Mouse (Mus musculus) bone marrow, adult 2 months (tissue): ENCODE results near the gene Hyal3. TPM values are rescaled to one million over a fixed set of nuclear protein-coding genes. Genes with fewer than 3 reads are reported as not detected.

Experiments used
- H3K27ac ChIP-seq: fragments of 200-500 bp; 2 replicates; pipeline ENCODE4 v1.5.1; 2012; ENCODE audit warnings: low read depth, mild to moderate bottlenecking, control low read depth, inconsistent platforms, low read length; ENCODE audit not compliant: control insufficient read depth, poor library complexity, insufficient read depth
- H3K4me1 ChIP-seq: fragments of 200-500 bp; 2 replicates; pipeline ENCODE4 v1.6.1; 2011; ENCODE audit warnings: low read length; ENCODE audit not compliant: control insufficient read depth, insufficient read depth
- H3K4me3 ChIP-seq: fragments of 200-500 bp; replicated peaks from 2 replicates; pipeline ENCODE3; 2011; ENCODE audit warnings: mild to moderate bottlenecking, low read depth, low read length, control low read depth; ENCODE audit not compliant: control insufficient read depth
- CTCF ChIP-seq: fragments of 200-500 bp; IDR thresholded peaks from 2 replicates; pipeline ENCODE4 v1.5.1; 2011; ENCODE audit warnings: low read length, control low read depth; ENCODE audit not compliant: control insufficient read depth, insufficient read depth
- POLR2A ChIP-seq: fragments of 200-500 bp; IDR thresholded peaks from 2 replicates; pipeline ENCODE4 v1.6.1; 2011; ENCODE audit warnings: low read depth, mild to moderate bottlenecking, control low read depth, low read length, borderline replicate concordance; ENCODE audit not compliant: control insufficient read depth
- WGBS: fragments of 180-500 bp; shearing (Covaris S2); methylation state at CpG from one replicate; pipeline ENCODE4 v1.1.7; 2018; 5-methylcytosine and 5-hydroxymethylcytosine counted together
- polyA plus RNA-seq: library from polyadenylated mRNA; stranded (reverse); fragments of >200 nt; gene quantifications from 2 replicates; pipeline ENCODE4 v1.2.4, GENCODE M21; 2011; ENCODE audit warnings: low replicate concordance; ENCODE audit not compliant: missing spikeins, insufficient read depth, insufficient read length

Hyal3 gene
- polyA plus RNA-seq, 1 experiment = 2.8 TPM

DNA sequence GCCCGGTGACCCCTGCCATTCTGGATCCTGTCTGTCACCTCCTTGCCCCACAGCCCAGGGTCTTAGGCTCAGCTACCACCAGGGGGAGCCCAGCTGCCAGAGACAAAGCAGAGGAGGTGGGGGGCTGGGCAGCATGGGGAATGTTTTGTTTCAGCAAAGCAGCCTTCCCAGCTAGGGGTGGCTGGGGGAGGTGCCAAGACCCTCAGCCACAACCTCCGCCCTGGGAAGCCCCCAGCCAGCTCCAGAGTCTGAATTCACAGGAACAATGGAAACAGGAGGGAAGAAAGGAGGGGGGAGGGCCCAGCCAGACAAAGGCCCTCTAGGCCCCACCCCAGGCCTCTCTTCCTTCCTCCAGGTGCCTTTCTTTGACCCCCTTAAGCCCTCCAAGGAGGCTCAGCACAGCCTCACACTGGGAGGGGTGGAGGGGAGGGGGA, 46.2 kb downstream of the Hyal3 start:
- Histone ChIP-seq H3K4me3 (peak overlapping the region; percentile 4), H3K4me1 (peaks cover 15% of the 10 kb centered on the region), H3K27ac (peak overlapping the region; percentile 43)
- peak; percentile 88 for TF ChIP-seq CTCF
- TF ChIP-seq POLR2A = 0 out of 2 replicates have a peak, but pooled peaks have one; percentile 4
- WGBS = 8% methylated on average over 2 of the region's 2 CpGs

DNA sequence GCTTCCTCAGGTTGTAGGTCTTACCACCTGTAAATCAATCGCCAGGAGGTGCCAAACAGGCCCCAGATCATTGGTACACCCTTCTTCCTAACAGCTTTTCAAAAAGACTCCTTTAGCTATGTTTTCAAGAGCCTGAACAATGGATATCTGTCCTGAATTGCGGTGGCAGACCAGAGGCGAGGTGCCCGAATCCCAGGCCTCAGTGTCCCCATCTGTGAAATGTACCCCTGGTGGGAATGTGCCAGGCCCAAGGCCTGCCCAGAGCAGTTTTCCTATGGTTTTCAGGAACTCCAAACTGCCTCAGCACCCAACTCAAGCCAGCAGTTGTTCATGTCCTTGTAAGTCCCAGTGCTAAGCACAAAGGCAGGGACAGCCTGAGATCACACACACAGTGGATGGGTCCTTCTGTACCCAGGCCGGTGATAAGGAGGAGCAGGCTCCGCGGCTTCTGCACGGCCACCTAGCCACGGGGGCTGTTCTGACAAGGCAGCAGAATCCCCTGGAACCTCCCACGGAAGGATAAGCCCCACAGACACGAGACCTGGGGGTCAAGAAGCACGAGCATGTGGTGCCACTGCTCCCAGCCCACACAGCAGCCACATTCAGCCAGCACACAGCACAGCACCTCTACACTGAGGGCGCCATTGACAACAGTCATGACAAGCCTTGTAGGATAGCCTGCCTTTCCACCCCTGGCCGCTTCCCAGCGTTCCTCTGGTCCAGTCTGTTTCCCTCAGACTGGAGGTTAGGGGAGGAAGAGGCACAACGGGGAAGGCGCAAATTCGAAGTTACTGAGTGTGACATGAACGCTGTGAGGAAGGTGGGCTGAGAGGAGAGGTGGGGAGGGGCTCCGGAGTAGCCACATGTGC, 47.0 kb downstream of the Hyal3 start:
- Histone ChIP-seq H3K4me3 (no peak overlapping the region), H3K4me1 (peaks cover 18% of the 10 kb centered on the region), H3K27ac (peak overlapping the region; percentile 41)
- no peak for TF ChIP-seq CTCF
- no peak for TF ChIP-seq POLR2A
- 59% methylated on average over 20 of the region's 20 CpGs for WGBS

DNA sequence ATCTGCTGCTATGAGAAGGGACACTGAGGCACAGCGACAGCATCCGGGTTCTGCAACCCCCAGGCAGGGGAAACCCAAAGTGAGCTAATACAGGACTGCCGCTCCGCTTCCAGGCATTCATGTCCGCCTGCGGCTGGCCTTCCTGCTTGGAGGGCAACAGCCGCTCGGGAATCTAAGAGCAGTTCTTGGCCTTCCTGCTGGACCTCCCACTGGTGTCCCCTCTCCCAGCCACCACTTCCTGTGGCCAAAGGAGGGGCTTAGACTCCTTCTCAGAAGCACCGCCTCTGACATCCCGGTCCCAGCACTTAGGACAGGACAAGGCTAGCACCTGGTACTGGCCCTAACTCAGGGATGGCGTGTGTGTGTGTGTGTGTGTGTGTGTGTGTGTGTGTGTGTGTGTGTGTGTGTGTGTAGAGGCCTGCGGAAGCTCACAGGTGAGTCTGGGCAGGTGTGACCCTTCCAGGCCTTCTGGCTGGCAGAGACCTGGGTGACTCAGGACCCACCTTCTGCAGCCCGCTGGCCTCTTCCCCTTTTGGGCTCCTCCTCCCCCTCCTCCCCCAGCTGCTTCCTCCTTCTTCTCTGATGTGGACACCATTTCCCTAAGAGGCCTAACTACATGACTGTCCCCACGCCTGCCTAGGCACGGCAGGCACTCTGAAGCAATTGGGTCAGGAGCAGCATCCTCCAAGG, 48.2 kb downstream of the Hyal3 start:
- peak overlapping the region; percentile 46 for H3K4me3 ChIP-seq
- no peak for TF ChIP-seq CTCF
- TF ChIP-seq POLR2A = 0 out of 2 replicates have a peak, but pooled peaks have one; percentile 16
- H3K27ac ChIP-seq = peak overlapping the region; percentile 81
- peaks cover 18% of the 10 kb centered on the region for H3K4me1 ChIP-seq
- WGBS = 34% methylated on average over 15 of the region's 15 CpGs

DNA sequence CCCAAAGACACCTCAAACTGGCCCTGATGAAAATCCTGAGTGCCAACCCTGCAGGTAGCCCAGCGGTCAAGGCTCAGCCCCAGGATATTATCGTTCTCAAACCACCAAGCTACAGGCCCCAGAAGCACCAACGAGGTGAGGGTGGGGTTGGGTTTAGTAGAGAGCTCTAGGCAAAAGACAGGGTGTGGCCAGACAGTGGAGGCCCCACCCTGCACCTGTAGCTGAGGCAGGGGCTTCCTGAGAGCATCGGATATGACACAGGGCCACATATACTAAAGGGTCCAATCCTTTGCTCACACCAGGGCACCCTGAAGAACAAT, 48.8 kb downstream of the Hyal3 start:
- no peak for TF ChIP-seq POLR2A
- TF ChIP-seq CTCF = no peak
- peak overlapping the region; percentile 12 for H3K4me3 ChIP-seq
- H3K27ac ChIP-seq = peak overlapping the region; percentile 81

DNA sequence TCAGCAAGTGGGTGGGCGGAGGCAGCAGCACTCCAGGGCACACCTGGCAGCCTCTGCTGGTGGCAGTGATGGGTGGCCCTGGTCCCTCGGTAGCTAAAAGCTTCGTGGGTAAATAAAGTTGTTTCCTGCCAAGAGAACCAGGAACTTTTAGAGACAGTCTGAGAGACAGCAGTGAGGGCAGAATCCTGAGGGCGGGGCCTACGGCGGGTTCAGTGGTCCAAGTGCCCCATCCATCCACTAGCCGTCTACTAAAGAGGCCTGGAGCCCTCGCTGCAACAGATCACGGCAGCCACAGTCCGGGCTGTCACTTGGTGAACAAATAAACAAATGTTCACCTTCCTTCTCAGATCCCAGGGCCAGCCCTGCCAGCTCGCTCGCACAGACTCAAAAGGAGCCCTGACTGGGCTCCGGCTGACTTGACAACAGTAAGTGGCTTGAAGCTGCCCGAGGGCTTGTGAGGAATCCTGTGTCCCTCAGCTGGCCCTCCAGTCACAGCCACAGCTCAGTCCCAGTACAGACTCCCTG, 49.3 kb downstream of the Hyal3 start:
- H3K27ac ChIP-seq = peak overlapping the region; percentile 81
- WGBS = 45% methylated on average over 14 of the region's 14 CpGs
- TF ChIP-seq CTCF (no peak), POLR2A (no peak)
- H3K4me3 ChIP-seq = peak overlapping the region; percentile 37
- peaks cover 16% of the 10 kb centered on the region for H3K4me1 ChIP-seq

More for the DNA sequence above, 48.8 kb downstream of the Hyal3 start:
- peaks cover 16% of the 10 kb centered on the region for H3K4me1 ChIP-seq
- WGBS = 2% methylated on average over 4 of the region's 4 CpGs

DNA sequence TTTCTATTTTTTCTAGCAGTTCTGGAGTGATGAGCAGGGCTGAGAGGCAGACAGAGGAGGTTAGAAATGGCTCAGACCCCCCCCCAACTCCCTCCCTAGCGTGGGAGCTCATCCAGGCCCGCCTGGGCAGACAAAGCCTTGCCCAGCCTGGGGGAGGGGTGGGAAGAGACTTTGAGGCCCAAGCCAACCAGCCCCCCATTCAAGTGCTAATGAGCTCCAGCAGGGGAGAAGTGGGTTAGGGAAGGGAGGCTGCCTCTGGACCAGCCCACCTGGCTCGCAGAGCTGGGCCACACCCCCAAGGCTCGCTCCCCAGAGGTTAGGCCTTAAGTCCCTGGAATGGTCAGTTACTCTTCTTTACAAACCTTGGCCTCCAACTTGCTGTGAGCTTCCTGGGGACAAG, 50.0 kb downstream of the Hyal3 start:
- Histone ChIP-seq H3K4me1 (peaks cover 15% of the 10 kb centered on the region), H3K27ac (peak overlapping the region; percentile 81), H3K4me3 (no peak overlapping the region)
- WGBS = 51% methylated on average over 4 of the region's 4 CpGs
- TF ChIP-seq POLR2A (no peak), CTCF (no peak)

DNA sequence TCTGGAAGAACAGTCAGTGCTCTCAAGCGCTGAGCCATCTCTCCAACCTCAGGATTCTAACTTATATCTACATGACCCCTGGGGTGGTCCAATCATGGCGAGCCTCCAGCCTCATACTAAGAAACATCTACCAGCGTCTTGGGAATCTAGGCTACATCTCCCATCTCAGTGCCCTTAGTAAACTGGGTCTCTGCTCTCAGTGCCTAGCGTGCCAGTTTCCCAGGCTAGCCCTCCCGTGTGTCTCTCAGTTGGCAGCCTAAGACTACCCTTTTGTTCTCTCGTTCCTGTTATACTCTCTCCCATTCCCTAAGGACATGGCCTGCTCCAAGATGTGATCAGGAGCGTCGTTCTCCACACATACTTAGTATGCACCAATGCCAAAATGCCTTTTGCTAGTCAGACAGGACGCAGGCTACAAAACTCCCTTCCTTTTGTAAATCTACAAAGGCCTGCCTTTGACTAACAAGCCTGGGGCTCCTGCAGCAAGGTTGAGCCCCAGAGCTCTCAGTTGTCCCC, 50.8 kb downstream of the Hyal3 start:
- WGBS = 87% methylated on average over 9 of the region's 9 CpGs
- Histone ChIP-seq H3K4me3 (no peak overlapping the region), H3K27ac (peak overlapping the region; percentile 96), H3K4me1 (peaks cover 15% of the 10 kb centered on the region)
- TF ChIP-seq CTCF (no peak), POLR2A (no peak)

DNA sequence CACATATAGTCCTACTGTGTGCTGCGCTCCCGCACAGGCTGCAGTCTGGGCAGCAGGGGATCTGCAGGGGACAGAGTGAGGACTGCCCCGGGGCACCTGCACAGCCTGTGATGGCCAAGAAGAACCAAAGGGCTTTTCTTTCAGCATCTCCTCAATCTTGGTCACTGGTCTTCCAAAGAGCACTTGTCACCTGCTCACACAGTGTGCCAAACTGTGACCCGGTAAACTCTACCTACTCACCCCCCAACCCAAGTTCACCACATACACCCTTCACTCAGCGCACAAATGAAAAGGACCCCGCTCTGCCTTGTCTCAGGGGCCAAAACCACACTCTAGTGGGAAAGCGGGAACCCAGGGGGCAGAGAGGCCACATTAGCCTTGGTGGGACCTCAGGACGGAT, 51.2 kb downstream of the Hyal3 start:
- H3K4me3 ChIP-seq = no peak overlapping the region
- H3K4me1 ChIP-seq = peaks cover 13% of the 10 kb centered on the region; the same call in 1 of the 2 replicates
- TF ChIP-seq CTCF = no peak
- no peak for TF ChIP-seq POLR2A
- H3K27ac ChIP-seq = peak overlapping the region; percentile 96
- WGBS = 86% methylated on average over 8 of the region's 8 CpGs
